Mouse (Mus musculus): Measurements from ENCODE around the gene Fbxl19. TPM values are rescaled to one million over a fixed set of nuclear protein-coding genes. Genes with fewer than 3 reads are reported as not detected.
A peak's percentile ranks its signal among the peaks of the same experiment; 100 is the strongest.

Fbxl19 gene
- polyA plus RNA-seq, 1 experiment = 171 TPM

GRCm38 (mm10) chr7:127709261-127709979, 34.9 kb upstream of the Fbxl19 start:
- no peak for DNase-seq (ENCODE audit: low read depth)
- TF ChIP-seq POLR2A (IDR thresholded peaks at IDR 0.05; ENCODE audit: borderline replicate concordance, extremely low read depth, insufficient read depth, insufficient read length, poor library complexity, severe bottlenecking) = no peak
- TF ChIP-seq CTCF (IDR thresholded peaks at IDR 0.05; ENCODE audit: borderline replicate concordance, extremely low read depth, insufficient read depth, insufficient read length) = no peak

DNA sequence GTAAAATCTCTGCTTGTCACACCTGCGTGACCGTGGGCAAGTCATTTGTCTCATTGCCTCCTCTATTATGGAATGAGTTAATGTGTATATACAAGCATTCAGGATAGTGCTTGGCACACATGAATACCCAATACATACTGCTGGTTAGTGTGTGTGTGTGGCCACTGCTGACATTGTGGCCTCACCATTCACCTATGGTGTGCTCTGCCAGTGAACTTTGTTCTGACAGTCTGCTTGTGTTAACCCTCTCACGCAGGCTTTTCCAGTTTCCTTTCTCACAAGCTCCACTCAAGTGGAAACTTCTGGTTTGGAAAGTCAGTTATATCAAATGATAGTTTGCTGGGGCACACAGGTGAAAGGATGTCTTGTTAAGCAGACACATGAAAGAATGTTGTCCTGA, 33.3 kb upstream of the Fbxl19 start:
- TF ChIP-seq POLR2A (IDR thresholded peaks at IDR 0.05; ENCODE audit: borderline replicate concordance, extremely low read depth, insufficient read depth, insufficient read length, poor library complexity, severe bottlenecking) = no peak
- TF ChIP-seq CTCF (IDR thresholded peaks at IDR 0.05; ENCODE audit: borderline replicate concordance, extremely low read depth, insufficient read depth, insufficient read length) = no peak
- DNase-seq (ENCODE audit: low read depth) = no peak

GRCm38 (mm10) chr7:127711456-127711855, 32.9 kb upstream of the Fbxl19 start:
- no peak for DNase-seq (ENCODE audit: low read depth)
- TF ChIP-seq POLR2A (IDR thresholded peaks at IDR 0.05; ENCODE audit: borderline replicate concordance, extremely low read depth, insufficient read depth, insufficient read length, poor library complexity, severe bottlenecking) = no peak
- no peak for TF ChIP-seq CTCF (IDR thresholded peaks at IDR 0.05; ENCODE audit: borderline replicate concordance, extremely low read depth, insufficient read depth, insufficient read length)

DNA sequence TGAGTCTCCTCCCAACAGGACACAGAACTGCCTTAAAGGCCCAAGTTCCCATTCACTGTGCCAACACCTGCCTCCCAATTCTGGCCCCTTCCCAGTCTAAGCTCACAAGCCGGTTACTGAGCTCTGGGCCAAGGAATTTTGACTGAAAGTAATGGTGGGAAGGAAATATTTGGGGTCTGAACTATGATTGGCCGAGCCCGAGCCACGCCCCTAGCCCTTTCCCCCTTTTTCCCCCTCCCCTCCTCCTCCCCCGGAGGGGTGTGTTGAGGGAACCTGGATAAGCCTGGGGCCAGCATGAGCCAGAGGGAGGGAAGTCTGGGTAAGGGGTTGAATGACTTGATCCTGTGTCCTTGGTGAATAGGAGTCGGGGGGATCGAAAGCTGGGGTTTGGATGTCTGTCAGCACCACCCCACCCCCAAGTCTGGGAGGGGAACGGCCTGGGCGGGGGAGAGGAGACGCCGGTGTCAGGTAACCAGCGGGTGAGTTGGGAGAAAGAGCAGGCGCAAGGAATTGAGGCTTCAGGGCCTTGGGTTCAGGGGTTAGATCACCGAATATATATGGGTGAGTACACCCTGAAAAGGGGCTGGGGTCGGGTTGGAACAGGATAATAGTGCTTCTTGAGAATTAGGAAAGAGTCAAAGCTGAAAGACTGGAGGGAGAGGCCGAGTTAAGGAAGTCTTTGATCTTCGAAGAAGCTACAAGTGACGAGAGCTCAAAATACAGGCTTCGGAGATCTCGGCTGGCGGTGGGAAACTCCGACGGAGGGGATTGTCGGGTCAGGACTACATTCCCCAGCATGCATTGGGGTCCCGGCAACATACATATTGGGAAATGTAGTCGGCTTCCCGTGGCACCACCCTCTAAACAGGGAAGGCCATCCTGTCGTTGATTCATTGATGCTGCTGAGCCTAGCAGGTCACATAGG, 31.6 kb upstream of the Fbxl19 start, which contains the start of gene Ctf1:
Gene Ctf1, plus strand, starts transcription at position 276 of the 925 bp plus-strand sequence.
- DNase-seq (ENCODE audit: low read depth) = peak; percentile 93

DNA sequence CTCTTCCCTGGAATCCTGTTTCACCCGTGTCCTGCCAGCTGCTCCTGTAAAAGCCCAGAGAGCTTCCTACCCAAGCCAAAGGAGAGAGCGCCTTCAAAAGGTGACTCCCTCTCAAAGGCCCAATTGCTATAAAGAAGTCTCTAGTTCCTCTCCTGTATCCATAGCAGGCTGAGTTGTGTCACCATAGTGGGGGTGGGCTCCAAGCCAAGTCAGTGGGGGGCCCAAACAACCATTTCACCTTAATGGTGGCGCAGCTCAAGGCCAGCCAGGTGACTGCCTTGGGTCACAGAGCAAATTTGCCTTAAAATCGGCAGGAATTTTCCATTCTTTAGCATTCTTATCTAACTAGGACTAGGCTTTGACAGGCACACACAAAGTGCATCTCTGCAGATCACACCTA, 29.5 kb upstream of the Fbxl19 start:
- TF ChIP-seq CTCF (IDR thresholded peaks at IDR 0.05; ENCODE audit: borderline replicate concordance, extremely low read depth, insufficient read depth, insufficient read length) = no peak
- DNase-seq (ENCODE audit: low read depth) = no peak

More for the DNA sequence above, 31.6 kb upstream of the Fbxl19 start, which contains the start of gene Ctf1:
- TF ChIP-seq CTCF (IDR thresholded peaks at IDR 0.05; ENCODE audit: borderline replicate concordance, extremely low read depth, insufficient read depth, insufficient read length) = no peak
- no peak for TF ChIP-seq POLR2A (IDR thresholded peaks at IDR 0.05; ENCODE audit: borderline replicate concordance, extremely low read depth, insufficient read depth, insufficient read length, poor library complexity, severe bottlenecking)

- TF ChIP-seq CTCF (IDR thresholded peaks at IDR 0.05; ENCODE audit: borderline replicate concordance, extremely low read depth, insufficient read depth, insufficient read length) = peak; percentile 61
- TF ChIP-seq POLR2A (IDR thresholded peaks at IDR 0.05; ENCODE audit: borderline replicate concordance, extremely low read depth, insufficient read depth, insufficient read length, poor library complexity, severe bottlenecking) = no peak
- DNase-seq (ENCODE audit: low read depth) = peak; percentile 59
Observed at GRCm38 (mm10) chr7:127716992-127717391, 27.4 kb upstream of the Fbxl19 start.

GRCm38 (mm10) chr7:127718339-127718738, 26.0 kb upstream of the Fbxl19 start:
- DNase-seq (ENCODE audit: low read depth) = no peak
- TF ChIP-seq POLR2A (IDR thresholded peaks at IDR 0.05; ENCODE audit: borderline replicate concordance, extremely low read depth, insufficient read depth, insufficient read length, poor library complexity, severe bottlenecking) = no peak
- no peak for TF ChIP-seq CTCF (IDR thresholded peaks at IDR 0.05; ENCODE audit: borderline replicate concordance, extremely low read depth, insufficient read depth, insufficient read length)

DNA sequence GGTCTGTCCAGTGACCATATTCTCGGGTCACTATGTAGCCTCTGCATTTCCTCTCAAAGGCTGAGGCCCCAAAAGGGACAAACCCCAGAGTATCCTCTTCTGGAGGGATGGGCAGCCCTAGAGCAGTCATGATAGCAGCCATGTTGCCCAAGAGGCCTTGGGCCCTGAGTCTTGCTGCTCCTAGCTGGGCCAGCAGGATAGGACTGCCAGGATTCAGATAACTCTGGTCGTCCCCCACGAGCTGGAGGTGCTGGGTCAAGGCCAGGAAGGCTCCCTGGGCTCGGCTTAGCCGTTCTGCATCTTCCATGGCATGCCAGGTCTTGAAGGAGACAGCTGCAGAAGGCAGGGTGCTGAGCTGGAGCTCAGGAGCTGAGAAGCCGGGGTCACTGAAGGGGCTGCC, 25.1 kb upstream of the Fbxl19 start:
- DNase-seq (ENCODE audit: low read depth) = no peak
- TF ChIP-seq CTCF (IDR thresholded peaks at IDR 0.05; ENCODE audit: borderline replicate concordance, extremely low read depth, insufficient read depth, insufficient read length) = no peak
- TF ChIP-seq POLR2A (IDR thresholded peaks at IDR 0.05; ENCODE audit: borderline replicate concordance, extremely low read depth, insufficient read depth, insufficient read length, poor library complexity, severe bottlenecking) = no peak

DNA sequence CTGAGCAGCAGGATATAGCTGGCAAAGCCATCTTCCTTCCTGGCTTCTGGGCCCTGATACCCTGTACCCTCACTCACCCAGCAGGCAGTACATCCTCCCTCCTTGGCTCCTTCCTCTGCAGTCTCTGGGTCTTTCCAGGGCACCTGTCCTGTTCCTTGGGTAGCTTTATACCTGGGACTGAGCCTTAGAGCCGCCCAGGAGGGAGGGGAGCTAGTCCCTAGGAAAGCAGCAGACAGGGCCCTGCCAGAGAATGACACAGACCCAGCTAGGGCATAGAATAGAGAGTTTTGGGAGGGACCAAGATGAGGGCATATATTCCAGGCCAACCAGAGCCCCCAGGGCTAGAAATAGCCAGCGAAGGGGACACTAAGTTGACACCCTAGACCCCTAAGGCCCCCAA, 18.9 kb upstream of the Fbxl19 start:
- DNase-seq (ENCODE audit: low read depth) = no peak
- no peak for TF ChIP-seq CTCF (IDR thresholded peaks at IDR 0.05; ENCODE audit: borderline replicate concordance, extremely low read depth, insufficient read depth, insufficient read length)
- no peak for TF ChIP-seq POLR2A (IDR thresholded peaks at IDR 0.05; ENCODE audit: borderline replicate concordance, extremely low read depth, insufficient read depth, insufficient read length, poor library complexity, severe bottlenecking)

DNA sequence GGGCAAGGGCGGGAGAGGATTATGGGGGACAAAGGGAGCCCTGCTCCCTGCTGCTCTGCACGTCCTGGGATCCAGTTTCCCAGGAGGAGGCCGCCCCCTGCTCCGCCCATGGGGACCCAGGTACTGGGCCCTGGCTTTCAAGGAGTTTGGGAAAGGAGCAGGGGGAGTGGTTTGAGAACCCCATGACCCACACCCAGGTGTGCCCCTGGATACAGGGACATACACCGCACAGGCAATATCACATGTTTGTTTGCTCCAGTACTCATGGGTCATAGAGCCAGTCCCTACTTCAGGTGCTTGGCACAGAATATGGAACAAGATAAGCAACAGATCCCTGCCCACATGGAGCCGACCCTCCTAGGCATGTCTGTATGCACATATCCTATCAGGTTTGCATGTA, 18.4 kb upstream of the Fbxl19 start:
- no peak for DNase-seq (ENCODE audit: low read depth)
- TF ChIP-seq POLR2A (IDR thresholded peaks at IDR 0.05; ENCODE audit: borderline replicate concordance, extremely low read depth, insufficient read depth, insufficient read length, poor library complexity, severe bottlenecking) = no peak
- no peak for TF ChIP-seq CTCF (IDR thresholded peaks at IDR 0.05; ENCODE audit: borderline replicate concordance, extremely low read depth, insufficient read depth, insufficient read length)

- no peak for DNase-seq (ENCODE audit: low read depth)
- TF ChIP-seq POLR2A (IDR thresholded peaks at IDR 0.05; ENCODE audit: borderline replicate concordance, extremely low read depth, insufficient read depth, insufficient read length, poor library complexity, severe bottlenecking) (no peak), CTCF (IDR thresholded peaks at IDR 0.05; ENCODE audit: borderline replicate concordance, extremely low read depth, insufficient read depth, insufficient read length) (no peak)
Observed at GRCm38 (mm10) chr7:127727898-127728297, 16.4 kb upstream of the Fbxl19 start.
